Mouse (Mus musculus) erythroid progenitor cell, adult 5-6 weeks (primary cell): Measurements from ENCODE around the gene Sh3d21. TPM values are rescaled to one million over a fixed set of nuclear protein-coding genes. Genes with fewer than 3 reads are reported as not detected.
A peak's percentile ranks its signal among the peaks of the same experiment; 100 is the strongest.
"Not testable (repeated sequence)": the region's sequence is repeated elsewhere in the genome, so short reads cannot be mapped to it uniquely, and the experiment has no call there.

Experiments used
- ATAC-seq: replicated peaks from 2 replicates; pipeline ENCODE4 v1.8.0; 2016; ENCODE audit warnings: moderate number of reproducible peaks, mild to moderate bottlenecking, moderate TSS enrichment, inconsistent platforms; ENCODE audit not compliant: poor library complexity, low FRiP score, severe bottlenecking
- total RNA-seq, 2 experiments: library from RNA; stranded (forward) in 1 of 2; stranded (reverse) in 1 of 2; fragments of 150-400 nt in 1 of 2; fragments of 186-747, 209-891 nt in 1 of 2; gene quantifications; 2 replicates each; pipeline versions ENCODE4 v1.2.3 to v1.2.4; 2015 to 2017; ENCODE audit warnings: low replicate concordance in 2 of 2

Sh3d21 gene
- total RNA-seq (2015; ENCODE audit: low replicate concordance) (1.8 TPM in 1 of 2 replicates, not detected in the other), total RNA-seq (2017; ENCODE audit: low replicate concordance) (0.90 TPM in 1 of 2 replicates, not detected in the other)

GRCm38 (mm10) chr4:126163067-126163659 lies at the start of gene Sh3d21:
Sh3d21 (minus strand) TSS chr4:126163491.
- ATAC-seq = peak; percentile 28; the same call in 1 of the 2 replicates

DNA sequence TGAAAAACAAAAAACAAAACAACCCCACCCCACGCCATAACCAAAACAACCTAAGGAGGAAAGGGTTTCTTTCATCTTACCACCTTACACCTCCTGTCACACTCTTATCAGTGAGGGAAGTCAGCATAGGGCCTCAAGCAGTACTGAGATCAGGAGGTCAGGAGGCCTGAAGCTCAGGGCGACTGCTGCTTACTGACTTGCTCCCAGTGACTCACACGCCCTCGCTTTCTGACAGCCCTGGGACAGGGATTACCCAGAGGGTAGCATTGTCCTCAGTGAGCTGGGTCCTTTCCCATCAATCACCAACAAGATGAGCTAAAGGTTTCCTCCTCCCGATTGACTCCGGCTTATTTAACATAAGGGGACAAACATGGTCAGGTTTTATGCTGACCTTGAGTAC lies 43.8 kb upstream of the Sh3d21 start:
- no peak for ATAC-seq

DNA sequence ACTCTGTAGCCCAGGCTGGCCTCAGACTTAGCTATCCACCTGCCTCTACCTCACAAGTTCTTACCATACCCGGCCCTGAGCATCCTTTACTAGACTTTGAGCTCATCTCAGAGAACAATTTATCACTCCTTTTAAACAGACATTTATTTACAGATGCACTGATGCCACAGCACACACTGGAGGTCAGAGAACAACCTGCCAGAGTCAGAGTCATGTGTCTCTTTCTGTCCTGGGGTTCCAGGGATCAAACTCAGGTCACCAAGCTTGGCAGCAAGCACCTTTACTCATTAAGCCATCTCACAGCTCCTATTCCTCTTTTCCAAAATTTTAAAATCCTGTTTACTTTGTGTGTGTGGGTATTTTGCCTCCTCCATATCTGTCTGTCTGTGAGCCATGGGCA lies 42.1 kb upstream of the Sh3d21 start:
- no peak for ATAC-seq

GRCm38 (mm10) chr4:126204661-126205230 lies 41.5 kb upstream of the Sh3d21 start:
- no peak for ATAC-seq

DNA sequence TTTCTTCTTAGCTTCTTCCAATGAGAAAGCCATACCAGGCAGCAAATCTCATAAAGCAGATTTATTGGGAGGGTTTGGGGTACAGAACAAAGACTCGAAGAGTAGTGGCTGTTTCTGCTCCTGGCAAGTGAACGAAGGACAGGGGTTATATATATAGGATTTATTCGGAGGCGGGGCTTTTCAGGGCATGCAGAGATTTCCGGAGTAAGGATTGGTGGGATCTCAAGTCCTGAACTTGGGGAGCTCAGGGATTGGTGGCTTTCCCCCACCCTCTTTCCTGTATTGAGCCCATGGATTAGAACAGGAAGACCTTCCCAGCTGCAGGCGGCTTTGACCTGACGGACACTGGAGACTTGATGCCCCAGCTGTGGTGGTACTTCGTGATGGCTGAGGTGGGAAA lies 40.7 kb upstream of the Sh3d21 start:
- ATAC-seq = no peak

DNA sequence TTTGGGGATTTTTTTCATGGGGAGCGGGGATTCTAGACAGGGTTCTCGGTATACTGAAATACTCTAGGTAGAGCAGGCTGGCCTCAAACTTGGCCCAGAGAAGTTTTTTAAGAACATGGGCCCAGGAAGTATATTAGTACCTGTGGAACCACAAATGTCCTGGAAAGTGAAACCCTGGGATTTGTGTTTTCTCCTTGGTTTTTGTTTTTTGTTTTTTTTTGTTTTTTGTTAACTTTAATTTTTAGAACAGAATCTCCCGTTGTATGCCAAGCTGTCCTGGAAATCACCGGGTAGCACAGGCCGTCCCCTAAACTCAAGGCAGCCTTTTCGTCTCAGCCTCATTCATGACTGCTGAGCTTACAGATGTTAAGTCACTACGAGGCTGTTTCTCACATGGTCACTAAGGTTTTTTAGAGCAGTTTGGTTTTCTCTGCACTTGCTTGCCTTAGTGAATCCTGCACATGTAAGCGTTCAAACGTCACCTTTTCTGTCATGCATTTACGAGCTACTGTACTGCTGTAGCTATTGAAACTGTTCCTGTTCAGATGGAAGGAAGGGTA lies 40.1 kb upstream of the Sh3d21 start:
- no peak for ATAC-seq

- ATAC-seq = peak; percentile 88
Observed at GRCm38 (mm10) chr4:126202303-126203181, 39.3 kb upstream of the Sh3d21 start, which contains the start of gene Thrap3. Thrap3 (minus strand) TSS chr4:126202760.

- ATAC-seq = peak; percentile 46
Observed at GRCm38 (mm10) chr4:126201514-126202302, 38.4 kb upstream of the Sh3d21 start.

DNA sequence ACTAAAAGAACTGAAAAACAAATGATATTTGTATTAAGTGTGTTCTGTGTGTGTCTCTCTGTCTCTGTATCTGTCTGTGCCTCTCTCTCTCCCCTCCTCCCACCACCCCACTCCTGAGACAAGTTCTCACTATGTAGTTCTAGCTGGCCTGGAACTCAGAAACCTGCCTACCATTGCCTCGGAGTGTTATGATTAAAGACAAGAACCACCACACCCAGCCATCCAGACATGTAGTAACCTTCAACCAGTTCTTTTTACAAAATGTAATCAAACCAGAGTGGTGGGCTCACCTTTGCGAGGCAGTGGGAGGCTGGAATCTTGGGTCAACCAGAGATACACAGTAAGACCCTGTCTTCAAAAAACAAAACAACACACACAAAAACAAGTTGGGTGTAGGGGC lies 37.4 kb upstream of the Sh3d21 start:
- ATAC-seq = no peak

- no peak for ATAC-seq
Observed at GRCm38 (mm10) chr4:126200036-126200435, 36.7 kb upstream of the Sh3d21 start.

GRCm38 (mm10) chr4:126199556-126199955 lies 36.3 kb upstream of the Sh3d21 start:
- ATAC-seq = no peak

DNA sequence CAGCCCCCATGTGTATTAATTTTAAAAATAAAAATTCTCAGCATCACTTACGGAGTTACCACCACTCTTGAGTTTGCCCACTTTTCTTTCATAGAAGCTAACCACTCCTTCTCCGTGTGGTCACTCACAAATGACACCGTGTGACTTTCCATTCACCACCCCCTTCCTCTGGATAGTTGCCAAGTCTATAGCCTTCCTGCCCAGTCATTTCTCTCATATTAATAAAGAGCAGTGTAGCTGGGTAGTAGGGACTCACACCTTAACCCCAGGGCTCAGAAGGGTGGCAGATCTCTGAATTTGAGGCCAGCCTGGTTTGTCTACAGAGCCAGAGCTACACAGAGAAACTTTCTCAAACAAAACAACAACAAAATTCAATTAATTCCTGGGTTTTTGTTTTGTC lies 34.2 kb upstream of the Sh3d21 start:
- no peak for ATAC-seq

GRCm38 (mm10) chr4:126194916-126195315 lies 31.6 kb upstream of the Sh3d21 start:
- ATAC-seq = no peak

DNA sequence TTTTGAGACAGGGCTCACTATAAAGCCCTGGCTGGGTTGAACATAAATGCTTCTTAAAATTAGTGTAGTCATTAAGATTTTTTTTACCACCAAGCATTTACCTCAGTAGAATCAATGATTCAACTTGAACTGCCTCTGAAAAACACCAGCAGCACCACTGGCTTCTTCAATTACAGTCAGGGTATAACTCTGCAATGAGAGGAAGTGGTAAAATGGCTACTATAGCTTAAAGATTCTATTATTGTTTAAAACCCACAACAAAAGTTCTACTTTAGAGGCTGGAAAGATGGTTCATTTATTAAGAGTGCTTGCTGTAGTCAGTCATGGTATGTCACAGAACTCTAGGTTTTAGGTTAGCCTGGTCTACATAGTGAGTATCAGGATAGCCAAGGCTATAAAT lies 30.9 kb upstream of the Sh3d21 start:
- no peak for ATAC-seq

- ATAC-seq = no peak
Observed at GRCm38 (mm10) chr4:126190636-126191035, 27.3 kb upstream of the Sh3d21 start.

- no peak for ATAC-seq
Observed at GRCm38 (mm10) chr4:126187096-126187495, 23.8 kb upstream of the Sh3d21 start.

DNA sequence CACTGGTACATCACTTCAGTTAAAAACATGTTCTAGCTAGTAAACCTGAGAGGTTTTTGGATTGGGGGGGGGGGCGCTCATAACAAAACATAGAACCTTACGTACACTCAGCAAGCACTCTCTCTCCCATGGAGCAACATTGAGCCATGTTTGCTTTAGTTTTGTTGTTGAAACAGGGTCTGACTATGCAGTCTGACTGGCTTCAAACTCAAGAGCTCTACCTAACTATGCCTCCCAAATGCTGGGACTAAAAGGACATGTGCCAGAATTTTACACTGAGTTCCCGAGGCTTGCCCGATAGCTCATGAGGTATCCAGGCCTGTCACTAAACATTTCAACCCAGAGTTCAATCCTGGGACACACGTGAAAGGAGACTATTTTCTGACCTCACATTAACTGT lies 19.7 kb upstream of the Sh3d21 start:
- no peak for ATAC-seq

DNA sequence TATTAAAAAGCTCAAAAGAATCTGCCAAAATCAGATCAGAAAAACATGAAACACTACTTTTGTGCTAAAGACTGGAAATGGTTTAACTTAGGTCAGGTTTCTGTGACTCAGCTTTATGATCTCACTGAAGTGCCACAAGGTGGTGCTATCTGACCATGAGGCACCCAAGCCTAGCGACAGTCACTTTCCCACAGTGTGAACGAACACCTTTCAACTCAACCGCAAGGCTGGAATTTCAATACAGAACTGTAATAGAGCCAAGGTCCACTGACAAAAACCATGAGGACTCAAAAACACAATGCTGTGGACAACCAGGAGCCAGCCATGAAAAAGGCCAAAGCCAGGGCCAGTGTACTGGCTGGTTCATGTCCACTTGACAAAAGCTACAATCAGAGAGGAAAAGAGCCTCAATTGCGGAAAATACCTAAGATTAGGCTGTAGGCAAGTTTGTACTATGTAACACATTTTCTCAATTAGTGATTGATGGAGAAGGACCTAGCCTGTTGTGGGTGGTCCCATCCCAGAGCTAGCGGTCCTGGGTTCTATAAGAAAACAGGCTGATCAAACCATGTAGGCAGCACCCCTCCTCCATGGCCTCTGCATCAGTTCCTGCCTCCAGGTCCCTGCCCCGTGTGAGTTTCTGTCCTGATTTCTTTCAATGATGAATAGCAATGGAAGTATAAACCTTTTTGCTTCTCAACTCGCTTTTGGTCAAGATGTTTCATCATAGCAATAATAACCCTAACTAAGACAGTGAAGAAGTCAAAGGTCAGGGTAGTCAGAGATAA lies 18.1 kb upstream of the Sh3d21 start:
- ATAC-seq = peak; percentile 70

DNA sequence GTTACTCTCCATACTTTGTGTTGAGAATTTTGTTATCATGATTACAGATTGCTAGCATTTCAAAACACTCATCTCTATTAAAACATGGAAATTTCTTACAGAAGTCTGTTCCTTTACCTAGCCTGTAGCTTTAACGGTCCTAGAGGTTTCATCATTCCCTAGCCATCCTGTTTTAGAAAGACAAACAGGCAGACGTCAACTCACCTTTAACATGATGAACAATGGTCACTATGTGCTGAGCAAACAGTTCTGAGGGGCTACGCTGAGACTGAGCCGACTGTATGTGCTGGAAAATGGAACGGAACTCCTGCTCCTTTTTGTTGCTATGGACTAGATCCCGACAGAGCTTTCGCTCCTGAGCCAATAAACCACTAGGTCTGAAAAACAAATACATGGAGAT lies 12.7 kb upstream of the Sh3d21 start:
- not testable (repeated sequence) for ATAC-seq
